Mouse (Mus musculus) embryo, embryonic 9.5 days (tissue): Measurements from ENCODE around the gene Dock7.

Source experiments
- DNase-seq: peaks from one replicate; pipeline ENCODE4 v3.0.0-alpha.2; 2017; ENCODE audit errors: extremely low spot score

Gene Dock7

DNA sequence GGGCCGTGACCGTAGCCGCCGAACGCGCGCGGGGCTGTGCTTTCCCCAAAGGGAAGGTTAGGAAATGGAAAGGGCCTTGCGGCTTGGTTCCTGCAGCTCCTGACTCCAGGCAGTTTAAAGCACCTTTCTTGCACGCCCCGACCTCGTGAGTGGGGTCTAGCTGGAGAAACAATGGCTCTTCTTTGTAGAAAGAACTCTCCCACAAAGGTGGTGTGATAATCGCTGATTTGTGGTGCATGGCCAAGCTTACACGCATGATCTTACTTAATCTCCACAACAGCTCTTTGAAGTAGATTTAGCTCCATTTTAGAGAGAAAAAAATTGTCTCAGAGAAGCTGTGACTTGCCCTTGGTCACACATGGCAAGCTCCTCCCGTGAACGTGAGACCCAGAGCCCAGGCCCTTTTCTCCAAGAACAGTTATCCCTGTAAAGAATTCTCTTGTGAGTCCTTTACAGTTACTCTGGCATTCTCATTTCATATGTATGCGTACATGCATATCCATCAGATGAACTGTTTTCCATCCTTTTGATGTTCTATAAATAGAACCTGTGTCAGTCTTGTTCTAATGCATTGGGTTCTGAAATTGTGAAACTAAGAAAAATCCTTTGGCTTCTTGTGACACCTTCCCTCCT, 524 bp upstream of the Dock7 start:
- no peak for DNase-seq

DNA sequence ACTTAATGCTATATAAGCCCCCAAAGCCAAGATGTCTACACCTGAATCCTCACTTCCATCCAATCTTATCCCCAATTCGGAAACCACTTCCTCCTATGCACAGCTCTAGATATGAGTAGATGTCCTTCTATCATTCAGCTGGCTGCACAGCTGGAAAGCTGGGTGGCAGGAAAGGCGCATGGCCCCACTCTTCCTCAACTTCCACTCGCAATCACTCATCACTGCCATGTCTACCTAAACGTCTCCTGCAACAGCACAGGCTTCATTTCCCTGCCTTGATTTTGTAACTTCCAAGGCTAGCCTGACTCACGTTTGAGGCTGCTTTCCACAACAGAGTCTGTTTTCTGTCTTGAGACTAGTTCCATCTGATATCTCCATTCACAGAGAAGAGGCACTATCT, 1.7 kb downstream of the Dock7 start:
- DNase-seq = no peak

DNA sequence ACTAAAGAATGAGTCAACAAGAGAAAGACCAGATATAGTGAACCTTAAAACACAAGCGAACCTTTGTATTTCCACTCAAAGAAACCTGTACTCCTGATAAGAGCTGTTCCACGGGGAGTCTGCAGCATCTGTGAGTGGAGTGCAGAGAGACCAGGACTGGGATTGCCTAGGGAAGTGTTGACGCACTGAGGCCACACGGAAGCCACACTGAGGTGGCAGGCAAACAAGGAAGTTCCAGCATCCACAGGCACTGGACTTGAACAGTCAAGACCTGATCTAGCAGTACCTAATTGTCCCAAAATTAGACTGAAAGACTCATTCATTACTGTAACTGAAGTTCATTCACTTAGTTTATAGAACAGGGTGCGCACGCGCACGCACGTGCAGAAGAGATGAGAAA, 4.9 kb downstream of the Dock7 start:
- no peak for DNase-seq

DNA sequence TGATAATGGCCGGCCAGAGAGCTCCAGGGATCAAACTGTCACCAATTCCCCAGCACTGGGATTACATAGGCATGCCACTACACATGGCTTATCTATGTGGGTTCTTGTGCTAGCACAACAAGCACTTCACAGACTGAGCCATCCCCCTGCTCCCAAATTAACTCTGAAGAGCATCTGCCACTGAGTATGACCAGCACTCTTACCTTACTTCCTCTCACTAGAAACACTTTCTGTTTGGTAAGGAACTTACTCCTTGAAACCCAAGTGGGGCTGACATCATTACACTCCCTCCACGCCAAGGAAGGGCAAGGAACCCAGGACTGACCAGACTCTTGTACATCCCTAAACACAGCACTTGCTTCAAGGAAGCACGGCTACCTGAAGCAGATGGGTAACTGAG, 9.0 kb downstream of the Dock7 start:
- no peak for DNase-seq

DNA sequence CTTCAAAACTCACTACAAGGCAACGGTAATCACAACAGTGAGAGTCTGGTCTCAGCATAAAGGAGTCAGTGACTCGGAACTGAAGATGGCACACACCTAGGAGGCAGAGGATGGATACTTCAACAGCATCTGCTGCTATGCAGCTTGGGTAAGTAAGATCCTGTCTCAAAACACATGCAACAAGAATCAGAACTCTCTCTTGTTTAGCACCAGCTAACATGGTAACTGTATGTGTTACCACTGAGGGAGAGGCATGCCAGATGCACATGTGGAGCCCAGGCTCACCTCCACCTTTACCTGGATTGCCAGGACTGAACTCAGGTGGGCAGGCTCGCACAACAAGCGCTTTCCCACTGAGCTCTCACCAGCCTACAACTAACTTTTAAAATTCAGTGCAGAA, 11.9 kb downstream of the Dock7 start:
- no peak for DNase-seq

DNA sequence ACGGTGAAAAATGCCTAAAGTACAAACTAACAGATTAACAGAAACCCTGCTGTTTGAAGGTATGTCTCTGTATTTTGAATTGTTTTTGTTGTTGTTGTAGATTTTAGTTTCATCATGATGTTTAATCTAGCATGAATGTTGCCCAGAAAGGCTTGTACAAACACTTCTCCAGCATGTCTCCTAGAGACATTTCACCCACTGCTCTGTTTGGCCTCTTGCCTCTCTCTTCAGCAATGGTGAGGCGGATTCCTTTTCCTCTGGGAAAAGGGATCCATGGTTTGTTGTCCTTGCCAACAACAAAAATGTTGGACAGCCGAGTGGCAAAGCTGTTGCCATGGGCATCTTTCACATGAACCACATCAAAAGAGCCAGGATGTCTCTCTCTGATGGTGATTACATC, 17.9 kb downstream of the Dock7 start:
- DNase-seq = no peak

DNA sequence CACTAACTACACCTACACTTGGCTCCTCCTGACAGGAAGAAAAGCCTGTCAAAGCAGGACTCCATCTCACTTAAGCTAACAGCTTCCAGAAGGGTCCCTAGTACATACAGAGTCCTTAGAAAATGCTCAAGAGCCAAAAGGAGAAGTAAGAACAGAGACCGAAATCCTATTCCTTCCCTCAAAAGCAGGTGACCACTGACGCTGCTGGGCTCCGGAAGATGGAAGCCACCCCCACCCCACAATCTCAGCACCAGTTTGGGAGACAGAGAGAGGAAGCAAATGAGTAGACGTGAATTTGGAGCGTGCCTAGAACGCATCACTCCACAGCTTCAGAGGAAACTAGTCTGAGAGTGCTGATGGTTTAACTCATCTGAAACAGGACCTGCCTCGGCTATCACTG, 20.0 kb downstream of the Dock7 start:
- DNase-seq = no peak

DNA sequence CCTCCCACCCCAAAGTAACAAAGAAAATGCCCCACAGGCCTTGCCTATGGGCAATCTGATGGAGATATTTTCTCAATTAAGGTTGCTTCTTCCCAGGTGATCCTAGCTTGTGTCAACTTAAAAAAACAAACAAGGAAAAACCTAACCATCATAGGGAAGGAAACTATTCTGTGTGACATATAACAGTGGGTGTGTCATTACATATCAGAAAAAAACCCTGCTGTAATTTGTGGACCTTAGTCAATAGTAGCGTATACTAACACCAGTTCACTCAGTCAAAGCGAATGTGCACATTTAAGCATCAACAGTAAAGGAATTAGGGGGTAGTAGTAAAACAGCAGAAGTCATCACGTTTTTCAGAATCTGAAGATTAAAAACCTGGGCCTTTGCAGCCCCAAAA, 28.9 kb downstream of the Dock7 start:
- no peak for DNase-seq

DNA sequence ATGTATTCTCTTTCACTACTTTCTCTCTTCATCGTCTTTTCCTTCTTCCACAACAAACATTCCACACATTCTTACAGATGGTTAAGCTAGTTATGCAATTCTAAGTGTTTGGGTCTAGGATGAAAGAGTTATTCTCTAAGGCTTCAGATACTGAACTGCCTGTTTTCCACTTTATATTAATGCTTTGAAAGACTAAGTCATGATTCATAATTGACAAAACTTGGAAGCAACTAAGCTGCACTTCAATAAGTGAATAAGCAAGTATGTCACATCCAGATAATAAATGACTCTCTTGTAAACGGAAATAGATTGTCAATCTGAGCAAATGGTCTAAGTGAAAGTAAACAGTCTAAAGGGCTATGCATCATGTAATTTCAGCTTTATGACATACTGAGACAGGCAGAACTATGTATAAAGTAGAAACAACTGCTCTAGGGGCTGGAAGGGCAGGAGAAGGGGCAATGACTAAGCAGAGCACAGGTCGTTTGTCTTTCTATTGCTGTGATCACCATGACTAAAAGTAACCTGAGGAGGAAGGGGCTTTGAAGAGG, 29.5 kb downstream of the Dock7 start:
- DNase-seq = no peak

DNA sequence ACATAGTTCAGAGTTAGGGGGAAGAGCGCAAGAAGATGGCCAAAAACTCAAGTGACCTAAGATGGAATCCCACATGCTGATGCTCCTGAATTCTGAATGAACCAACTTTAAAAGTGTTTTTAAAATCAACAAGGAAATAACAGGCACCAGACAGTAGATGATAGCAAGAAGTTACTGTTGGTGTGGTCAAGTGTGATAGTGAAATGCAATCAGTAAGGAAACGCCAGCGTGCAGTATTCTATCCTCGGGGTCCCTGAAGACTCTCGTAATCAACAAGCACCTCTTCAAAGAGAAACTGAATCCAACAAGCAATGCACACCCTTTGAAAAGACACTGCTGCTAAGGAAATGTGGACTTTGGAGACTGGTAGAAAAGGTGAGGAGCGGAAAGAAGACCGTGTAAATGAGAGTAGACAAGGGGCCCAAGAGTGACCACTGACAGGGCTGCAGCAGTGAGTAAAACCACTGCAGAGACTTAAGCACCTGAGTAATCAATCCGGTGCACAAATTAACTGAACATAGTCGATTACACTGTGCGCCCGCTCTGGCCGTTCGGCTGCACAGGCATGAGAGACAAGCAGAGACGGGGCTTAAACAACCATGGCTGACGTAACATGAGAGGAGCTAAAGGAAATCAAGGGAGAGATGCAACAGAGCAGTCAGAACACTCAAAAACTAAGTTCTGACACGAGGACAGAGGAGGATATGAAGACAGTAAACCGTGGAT, 32.8 kb downstream of the Dock7 start:
- DNase-seq = no peak

DNA sequence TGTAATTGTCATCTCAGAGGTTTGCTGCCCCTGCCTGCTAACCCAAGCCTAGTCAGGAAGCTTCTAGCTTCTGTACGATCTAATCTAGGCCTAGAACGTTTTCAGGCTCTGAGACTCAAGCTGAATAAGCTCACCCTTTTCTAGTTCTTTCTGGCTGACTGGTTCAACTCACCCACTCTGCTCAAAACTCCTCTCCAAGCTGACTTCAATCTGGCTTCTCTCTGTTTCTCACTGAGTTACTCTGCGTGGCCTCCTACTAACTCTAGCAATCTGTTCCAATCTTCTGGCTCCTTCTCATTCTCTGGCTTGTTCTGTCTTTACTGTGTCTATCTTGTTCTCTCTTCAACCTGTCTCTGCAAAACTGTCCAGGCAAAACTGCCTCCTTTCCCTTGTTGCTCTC, 36.9 kb downstream of the Dock7 start:
- no peak for DNase-seq

DNA sequence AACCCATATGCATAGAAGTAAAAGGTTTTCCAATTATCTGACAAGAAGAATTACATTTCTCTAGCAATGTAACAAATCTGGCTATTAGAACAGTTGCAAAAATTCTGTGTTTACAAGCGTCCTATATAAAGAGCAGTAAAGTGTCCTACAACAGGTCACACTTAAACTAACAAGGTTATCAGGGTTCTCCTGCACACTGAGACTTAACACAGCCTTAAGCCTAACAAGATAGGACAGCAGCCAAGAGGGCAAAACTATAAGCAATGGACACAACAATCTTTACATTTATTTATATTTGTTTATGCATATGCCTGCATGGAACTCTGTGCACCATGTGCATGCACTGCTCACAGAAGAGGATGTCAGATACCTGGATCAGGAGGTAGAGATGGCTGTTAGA, 39.5 kb downstream of the Dock7 start:
- no peak for DNase-seq

DNA sequence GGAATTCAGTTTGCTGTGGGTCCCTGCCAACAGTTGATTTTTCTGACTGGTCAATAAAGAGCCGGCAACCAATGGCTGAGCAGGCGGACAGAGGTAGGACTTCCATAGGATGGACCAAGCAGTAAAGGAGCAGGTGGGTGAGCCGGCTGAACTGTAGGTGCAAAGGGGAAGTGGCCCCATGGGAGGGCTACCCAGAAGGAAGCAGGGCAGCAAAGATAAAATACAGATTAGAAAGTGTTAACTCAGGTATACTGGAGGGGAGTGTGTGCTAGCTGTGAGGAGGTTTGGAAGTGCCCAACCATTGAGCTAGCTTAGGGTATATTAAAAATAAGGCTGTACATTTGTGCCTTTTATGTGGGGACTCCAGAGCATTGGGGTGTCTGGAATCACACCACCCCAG, 42.7 kb downstream of the Dock7 start:
- DNase-seq = no peak

DNA sequence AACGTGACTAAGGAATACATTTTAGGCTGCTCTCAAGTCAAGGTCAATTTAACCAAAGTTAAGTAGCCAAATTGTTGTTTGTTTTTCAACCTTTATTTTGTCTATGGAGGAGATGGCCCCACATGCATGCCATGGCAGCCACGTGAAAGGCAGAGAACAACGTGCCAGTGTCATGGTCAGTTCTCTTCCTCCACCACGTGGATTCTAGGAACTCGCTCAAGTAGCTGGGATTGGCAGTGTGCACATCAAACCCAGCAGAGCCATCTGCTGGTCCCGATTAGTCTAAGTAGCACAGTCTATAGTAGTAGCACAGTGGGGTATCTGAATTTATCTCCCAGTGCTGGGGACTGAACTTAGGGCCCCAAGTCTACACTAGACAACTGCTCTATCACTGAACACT, 51.9 kb downstream of the Dock7 start:
- no peak for DNase-seq

DNA sequence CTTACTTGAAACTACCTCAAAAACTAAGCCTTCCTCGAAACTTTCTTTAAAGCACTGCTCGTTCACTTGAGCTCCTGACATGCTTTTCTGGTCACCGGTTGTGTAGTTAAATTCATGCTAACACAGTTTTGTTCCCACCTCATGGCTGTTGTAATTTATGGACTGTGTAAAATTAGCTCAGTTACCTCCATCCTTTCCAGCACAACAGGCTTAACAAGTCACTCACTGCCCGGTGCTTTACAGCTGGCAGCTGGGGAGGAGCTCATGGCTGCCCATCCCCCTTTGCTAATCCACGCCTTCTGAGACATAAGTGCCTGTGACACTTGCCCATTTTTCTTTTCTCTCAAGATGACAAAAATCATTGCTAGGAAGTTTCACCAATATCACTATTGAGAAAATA, 56.2 kb downstream of the Dock7 start:
- peak; percentile 5 for DNase-seq

DNA sequence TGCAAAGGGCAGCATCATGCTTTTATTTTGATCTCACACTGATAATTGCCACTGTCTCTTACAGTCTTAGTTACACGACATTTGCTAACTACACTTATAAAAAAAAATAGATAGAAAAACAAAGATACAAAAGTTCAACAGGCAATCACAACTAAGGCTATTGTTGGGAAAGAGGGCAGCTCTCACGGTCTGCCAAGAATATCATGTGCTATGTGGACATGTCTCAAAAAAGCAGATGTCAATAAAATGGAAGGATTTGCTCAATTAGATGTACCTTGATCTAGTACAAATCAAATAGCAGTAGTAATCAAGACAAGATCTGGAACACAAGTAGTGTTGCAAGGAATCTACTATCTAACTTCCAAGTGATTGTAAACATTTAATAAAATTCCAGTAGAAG, 72.1 kb downstream of the Dock7 start:
- no peak for DNase-seq

DNA sequence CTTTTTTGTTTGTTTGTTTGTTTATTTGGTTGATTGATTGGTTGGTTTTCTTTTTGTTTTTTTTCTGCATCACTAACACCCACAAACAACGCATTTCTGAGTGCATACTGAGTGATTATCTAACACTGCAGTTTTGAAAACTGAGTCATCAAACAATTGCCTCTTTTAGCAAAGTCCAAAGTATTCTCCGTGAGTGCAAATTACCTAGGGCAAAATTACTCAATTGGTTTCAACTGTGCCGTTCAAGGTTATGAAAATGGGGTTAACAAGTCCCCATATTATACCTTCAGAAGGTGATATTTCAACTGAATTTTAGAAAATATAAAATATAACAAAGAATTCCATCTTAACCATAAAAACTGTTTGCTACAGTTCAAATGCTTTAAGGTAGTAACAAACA, 74.2 kb downstream of the Dock7 start:
- DNase-seq = no peak

DNA sequence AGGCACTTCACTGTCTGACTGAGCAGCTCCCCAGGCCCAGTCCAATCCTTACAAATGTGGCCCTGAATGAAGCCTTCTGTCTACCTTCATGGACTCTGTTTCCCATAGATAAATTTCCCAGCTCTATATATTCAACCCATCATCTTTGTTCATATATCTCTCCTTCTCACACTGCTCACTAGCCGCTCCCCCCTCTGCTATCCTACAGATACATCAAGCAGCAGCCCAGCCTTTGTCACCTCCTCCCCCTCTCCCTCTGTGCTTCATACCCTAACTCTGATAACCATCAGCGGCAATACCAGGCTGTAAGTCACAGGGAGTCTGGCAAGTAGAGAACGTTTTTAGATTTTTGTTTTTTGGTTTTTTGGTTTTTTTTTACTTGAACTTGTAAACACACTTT, 75.9 kb downstream of the Dock7 start:
- no peak for DNase-seq

DNA sequence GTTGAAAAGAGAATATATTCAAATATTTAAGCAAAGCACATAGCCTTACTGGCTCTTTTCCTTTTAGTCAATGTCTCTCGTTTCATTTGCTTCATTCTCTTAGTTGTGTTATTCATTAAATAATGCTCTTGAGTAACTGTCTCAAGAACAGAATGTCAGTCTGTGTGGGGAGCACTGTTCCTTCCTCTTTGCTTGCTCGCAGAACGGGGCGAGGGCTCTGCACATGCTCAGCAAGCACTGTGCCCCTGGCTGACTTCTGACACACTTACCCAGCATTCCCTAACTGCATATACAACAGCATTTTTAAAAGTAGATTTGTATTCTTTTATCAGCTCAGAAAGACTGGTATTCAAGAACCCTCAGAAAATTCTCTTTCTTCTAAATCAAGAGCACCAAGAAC, 87.8 kb downstream of the Dock7 start:
- DNase-seq = no peak

DNA sequence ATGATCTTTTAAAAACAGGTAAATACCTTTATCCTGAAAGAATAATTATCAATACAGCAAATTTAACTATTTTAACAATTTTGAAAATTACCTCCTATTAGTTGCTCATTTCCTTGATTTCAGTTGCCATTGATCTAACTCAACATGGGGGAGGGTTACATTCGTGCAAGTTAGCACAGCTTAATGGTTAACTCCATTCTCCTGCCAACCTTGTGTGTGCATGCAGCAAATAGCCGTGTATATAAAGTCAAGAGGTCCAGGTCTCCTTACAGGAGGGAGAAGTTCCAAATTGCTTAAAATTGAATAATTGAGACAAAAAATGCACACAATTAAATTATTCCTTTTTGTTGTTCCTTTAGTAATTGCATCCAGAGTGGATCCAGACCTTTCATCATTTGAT, 90.0 kb downstream of the Dock7 start, which contains the start of gene Angptl3:
TSS of gene Angptl3 (plus strand) at position 269 of the 400 bp plus-strand sequence.
- no peak for DNase-seq

DNA sequence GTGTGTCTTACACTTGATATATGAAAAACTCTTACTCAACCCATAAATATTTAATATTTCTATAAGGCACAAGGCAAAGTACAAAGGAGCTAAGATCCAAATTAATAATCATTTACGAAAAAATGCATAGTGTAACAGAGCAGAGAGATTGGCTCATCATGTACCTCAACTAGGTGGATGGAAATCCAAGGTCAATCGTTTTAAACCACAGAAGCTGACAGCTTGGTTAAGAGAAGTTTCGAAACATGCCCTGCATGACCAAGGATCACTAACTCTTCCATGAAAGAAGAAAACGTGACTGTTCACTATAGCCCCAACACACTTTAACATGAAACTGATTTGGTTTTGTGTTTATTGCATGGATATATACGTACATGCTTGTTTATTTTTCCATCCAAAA, 92.3 kb downstream of the Dock7 start:
- no peak for DNase-seq

DNA sequence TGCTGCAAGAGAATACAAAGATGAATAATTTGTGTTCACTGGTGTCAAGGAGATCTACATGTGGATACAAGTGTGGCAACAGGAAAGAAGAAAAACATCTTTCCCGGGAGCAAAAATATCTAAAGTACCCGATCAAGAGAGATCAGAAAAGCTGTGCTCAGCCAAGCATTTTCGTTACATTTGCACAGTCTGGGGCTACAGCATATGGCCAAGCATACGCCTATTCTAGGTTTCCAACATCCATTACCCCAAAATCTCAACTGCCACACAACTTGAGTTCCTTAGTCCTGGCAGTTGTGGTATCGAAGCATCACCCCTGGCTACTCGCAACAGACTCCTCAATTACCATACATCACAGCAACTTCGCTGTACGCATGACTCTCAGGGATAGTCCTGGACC, 98.5 kb downstream of the Dock7 start:
- no peak for DNase-seq

DNA sequence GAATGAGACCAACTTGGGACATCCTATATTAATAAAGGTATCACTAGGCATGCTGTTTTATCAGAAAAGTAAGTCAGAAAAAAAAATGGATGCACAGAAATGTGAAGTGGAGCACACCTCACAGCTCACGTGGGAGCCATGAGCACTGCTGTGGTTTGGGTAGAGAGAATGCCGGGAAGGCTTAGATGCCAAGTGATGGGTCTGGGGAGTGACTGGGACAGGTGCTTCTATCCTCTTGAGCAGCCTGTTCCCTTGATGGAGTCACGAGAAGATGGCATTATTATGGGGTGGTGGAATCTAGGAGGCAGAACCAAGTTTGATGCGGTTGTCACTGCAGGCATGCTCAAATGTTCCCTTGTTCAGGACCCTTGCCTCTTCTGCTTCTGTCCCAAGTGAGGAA, 109.7 kb downstream of the Dock7 start:
- no peak for DNase-seq

DNA sequence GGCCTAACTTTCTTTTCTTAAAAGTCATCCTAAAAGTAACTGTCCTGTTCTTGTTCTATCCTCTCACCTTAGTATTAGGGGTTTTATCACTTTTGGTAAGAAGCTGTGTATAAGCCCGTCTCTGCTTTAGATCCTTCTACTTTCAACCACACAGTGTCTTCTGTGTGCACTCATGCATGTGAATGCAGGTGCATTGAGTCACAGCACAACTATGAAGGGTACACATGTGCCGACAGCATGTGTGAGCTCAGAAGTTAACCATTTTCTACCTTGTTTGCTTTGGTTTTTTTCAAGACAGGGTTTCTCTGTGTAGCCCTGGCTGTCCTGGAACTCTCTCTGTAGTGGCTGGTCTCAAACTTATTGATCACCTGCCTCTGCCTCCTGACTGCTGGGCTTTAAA, 114.4 kb downstream of the Dock7 start:
- no peak for DNase-seq
